ENCODE assay signal across 8 mouse cellular contexts in the genomic region with DNA sequence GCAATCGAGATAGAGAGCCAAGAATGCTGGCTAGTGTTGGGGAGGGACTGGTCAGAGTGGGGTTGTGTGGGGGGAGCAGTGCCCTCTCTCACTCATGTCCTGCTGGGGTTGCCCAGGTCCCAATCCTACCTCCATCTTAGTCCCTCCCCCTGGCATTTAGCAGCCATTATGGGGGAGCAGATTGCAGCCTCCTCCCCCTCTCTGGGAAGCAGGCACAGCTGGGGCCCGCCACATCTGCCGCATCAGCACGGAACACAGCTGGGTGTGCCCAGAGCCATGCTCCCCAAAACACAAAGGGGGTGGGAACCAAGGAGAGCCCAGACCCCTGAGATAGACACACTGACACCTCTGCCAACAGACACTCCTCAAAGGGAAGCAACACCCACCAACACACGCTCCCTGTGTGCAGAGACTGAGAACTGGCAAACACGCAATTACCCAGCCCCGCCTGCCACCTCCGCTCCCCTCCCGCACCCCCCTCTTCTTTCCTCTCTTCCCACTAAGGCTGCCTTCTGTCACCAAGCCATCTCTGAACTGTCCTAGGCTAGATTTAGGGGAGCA. TPM values are rescaled to one million over a fixed set of nuclear protein-coding genes. Genes with fewer than 3 reads are reported as not detected.
A peak's percentile ranks its signal among the peaks of the same experiment; 100 is the strongest.
DNase-seq lines count a peak whose midpoint lies in the region; ATAC-seq lines count a peak whose summit lies in the region.

No protein-coding gene starts in this region.

- H3K4me3 ChIP-seq in embryonic facial prominence, embryonic 14.5 days (ENCODE audit: low read depth, low read length): no peak overlapping the region
- H3K4me3 ChIP-seq in neural tube, embryonic 14.5 days (ENCODE audit: low read depth, low read length): no peak overlapping the region

- H3K9ac ChIP-seq in embryonic facial prominence, embryonic 14.5 days (ENCODE audit: low read depth, low read length): no peak overlapping the region
- H3K9ac ChIP-seq in neural tube, embryonic 14.5 days (replicated peaks; ENCODE audit: low read depth, low read length): no peak overlapping the region

- ATAC-seq in embryonic facial prominence, embryonic 14.5 days (ENCODE audit: low read depth): no peak
- ATAC-seq in neural tube, embryonic 14.5 days (ENCODE audit: low read depth): peak; percentile 6; the same call in 1 of the 2 replicates

- peak; percentile 45 to 75 for DNase-seq in left cerebral cortex, adult 18-20 months (ENCODE audit: low spot score in 2 of 2)
- DNase-seq in left cerebral cortex, adult 11 months (ENCODE audit: low spot score): no peak
- DNase-seq in embryonic facial prominence, embryonic 14.5 days (ENCODE audit: low spot score): no peak
- peak; percentile 66 to 68 for DNase-seq in layer of hippocampus, postnatal 36 days
- DNase-seq in thymus, adult 18-20 months: no peak
- no peak for DNase-seq in spleen, postnatal 14 days (ENCODE audit: low spot score in 2 of 2)
- no peak for DNase-seq in lung, postnatal 36 days

- H3K4me1 ChIP-seq in embryonic facial prominence, embryonic 14.5 days (ENCODE audit: control insufficient read depth, insufficient read depth, low read length): peaks cover 51% of the 10 kb centered on the region
- H3K4me1 ChIP-seq in neural tube, embryonic 14.5 days (ENCODE audit: control insufficient read depth, insufficient read depth, low read length): peaks cover 78% of the 10 kb centered on the region

- no peaks in the 10 kb centered on the region for H3K9me3 ChIP-seq in embryonic facial prominence, embryonic 14.5 days (ENCODE audit: control insufficient read depth, low read length)
- no peaks in the 10 kb centered on the region for H3K9me3 ChIP-seq in neural tube, embryonic 14.5 days (ENCODE audit: control insufficient read depth, low read length)

- peaks cover 19% of the 10 kb centered on the region for H3K36me3 ChIP-seq in embryonic facial prominence, embryonic 14.5 days (ENCODE audit: control insufficient read depth, insufficient read depth, low read length)
- no peaks in the 10 kb centered on the region for H3K36me3 ChIP-seq in neural tube, embryonic 14.5 days (ENCODE audit: control insufficient read depth, insufficient read depth, low read length)

- WGBS in embryonic facial prominence, embryonic 14.5 days: 19% methylated on average over 5 of the region's 9 CpGs
- 7% methylated on average over 8 of the region's 9 CpGs for WGBS in neural tube, embryonic 14.5 days

- H3K27ac ChIP-seq in embryonic facial prominence, embryonic 14.5 days (replicated peaks; ENCODE audit: low read depth, low read length): no peak overlapping the region
- H3K27ac ChIP-seq in neural tube, embryonic 14.5 days (ENCODE audit: low read depth, low read length): peak overlapping the region; percentile 74

- H3K4me2 ChIP-seq in embryonic facial prominence, embryonic 14.5 days (ENCODE audit: low read depth, low read length): peak overlapping the region; percentile 38
- H3K4me2 ChIP-seq in neural tube, embryonic 14.5 days (ENCODE audit: low read depth, low read length): peak overlapping the region; percentile 32; the same call in 1 of the 2 replicates

- H3K27me3 ChIP-seq in embryonic facial prominence, embryonic 14.5 days (replicated peaks; ENCODE audit: control insufficient read depth, insufficient read depth, low read length): peaks cover 48% of the 10 kb centered on the region
- H3K27me3 ChIP-seq in neural tube, embryonic 14.5 days (ENCODE audit: control insufficient read depth, insufficient read depth, low read length): no peaks in the 10 kb centered on the region

RNA-seq across cellular contexts. Expression of a gene that starts 5.0 kb away (rescaled TPM):
- 10 to 100 TPM; 16.2 to 19.6 TPM for total RNA-seq in left cerebral cortex, adult 18-20 months (2021)
- 0.16 and 0.18 TPM in 2 replicates for polyA plus RNA-seq in embryonic facial prominence, embryonic 14.5 days (2014; fragmentation: Nextera tagmentation; extraction: Ambion mirVana)
- total RNA-seq in layer of hippocampus, postnatal 36 days (2021): 1 to 10 TPM; 6.5 to 7.4 TPM
- polyA plus RNA-seq in neural tube, embryonic 14.5 days (2014; fragmentation: Nextera tagmentation; extraction: Ambion mirVana): 4.7 and 6.9 TPM in 2 replicates

RNA-seq across cellular contexts. Expression of a gene that starts 9.5 kb away (rescaled TPM):
- total RNA-seq in left cerebral cortex, adult 18-20 months (2021): 10 to 100 TPM; 67.1 to 70.4 TPM
- polyA plus RNA-seq in embryonic facial prominence, embryonic 14.5 days (2014; fragmentation: Nextera tagmentation; extraction: Ambion mirVana): 74.2 and 82.9 TPM in 2 replicates
- 10 to 100 TPM; 63.6 to 73.5 TPM for total RNA-seq in layer of hippocampus, postnatal 36 days (2021)
- polyA plus RNA-seq in neural tube, embryonic 14.5 days (2014; fragmentation: Nextera tagmentation; extraction: Ambion mirVana): 58.6 and 64.5 TPM in 2 replicates

RNA-seq across cellular contexts. Expression of a gene that starts 33.9 kb away (rescaled TPM):
- total RNA-seq in left cerebral cortex, adult 18-20 months (2021): 10 to 100 TPM; 87.2 to 93.6 TPM
- 65.1 and 66.0 TPM in 2 replicates for polyA plus RNA-seq in embryonic facial prominence, embryonic 14.5 days (2014; fragmentation: Nextera tagmentation; extraction: Ambion mirVana)
- 10 to 100 TPM; 76.8 to 82.8 TPM for total RNA-seq in layer of hippocampus, postnatal 36 days (2021)
- polyA plus RNA-seq in neural tube, embryonic 14.5 days (2014; fragmentation: Nextera tagmentation; extraction: Ambion mirVana): 44.7 and 45.4 TPM in 2 replicates

RNA-seq across cellular contexts. Expression of a gene that starts 34.1 kb away (rescaled TPM):
- 100 to 1,000 TPM in 1 of 2 experiments, 10 to 100 TPM in 1; 93.8 to 107 TPM for total RNA-seq in left cerebral cortex, adult 18-20 months (2021)
- polyA plus RNA-seq in embryonic facial prominence, embryonic 14.5 days (2014; fragmentation: Nextera tagmentation; extraction: Ambion mirVana): 1.3 and 1.6 TPM in 2 replicates
- 10 to 100 TPM; 68.8 to 71.4 TPM for total RNA-seq in layer of hippocampus, postnatal 36 days (2021)
- polyA plus RNA-seq in neural tube, embryonic 14.5 days (2014; fragmentation: Nextera tagmentation; extraction: Ambion mirVana): 34.0 and 38.3 TPM in 2 replicates

Comparison
In these comparisons a context has a peak if more than half of its experiments do, and no peak if none do; other contexts are left out.
1. DNase-seq: peak in left cerebral cortex, adult 18-20 months (2 of 2) and layer of hippocampus, postnatal 36 days (2 of 2); none in left cerebral cortex, adult 11 months (single experiment), embryonic facial prominence, embryonic 14.5 days (single experiment), thymus, adult 18-20 months (0 of 2), spleen, postnatal 14 days (0 of 2) and lung, postnatal 36 days (single experiment).